Mouse (Mus musculus) cerebellum, postnatal 14 days (tissue): ENCODE results near the gene Galnt9.

Source experiments
- DNase-seq, 2 experiments: peaks; one replicate each; pipeline ENCODE4 v3.0.0; 2021; ENCODE audit warnings: mixed read lengths in 2 of 2

The Galnt9 gene

GRCm38 (mm10) chr5:110638306-110639074, 94.3 kb downstream of the Galnt9 start:
- no peak for DNase-seq

GRCm38 (mm10) chr5:110639459-110639858, 95.3 kb downstream of the Galnt9 start:
- DNase-seq, result peak; percentile 77 to 83

- no peak for DNase-seq
These were observed 102.2 kb downstream of the Galnt9 start for GRCm38 (mm10) chr5:110646377-110646776.

- peak; percentile 99 for DNase-seq
These were observed 108.8 kb downstream of the Galnt9 start, which contains the start of the genes Noc4l and Ddx51 for GRCm38 (mm10) chr5:110652719-110653648. Gene Noc4l (minus strand): TSS chr5:110653417. Gene Ddx51 (plus strand): TSS chr5:110653451.

- DNase-seq, result no peak
These were observed 109.5 kb downstream of the Galnt9 start for GRCm38 (mm10) chr5:110653686-110654085.

- DNase-seq, result no peak
These were observed 115.5 kb downstream of the Galnt9 start for GRCm38 (mm10) chr5:110659682-110660081.

GRCm38 (mm10) chr5:110664041-110664440, 119.9 kb downstream of the Galnt9 start:
- no peak for DNase-seq

GRCm38 (mm10) chr5:110664750-110665269, 120.7 kb downstream of the Galnt9 start:
- DNase-seq, result no peak

- no peak for DNase-seq
These were observed 121.4 kb downstream of the Galnt9 start for GRCm38 (mm10) chr5:110665486-110666121.
